Mouse (Mus musculus): ENCODE results near the gene Acr.
A peak's percentile ranks its signal among the peaks of the same experiment; 100 is the strongest.

Gene Acr

GRCm38 (mm10) chr15:89547824-89548601, 20.1 kb upstream of the Acr start:
- DNase-seq (ENCODE audit: low spot score) = no peak

GRCm38 (mm10) chr15:89548837-89549236, 19.3 kb upstream of the Acr start:
- no peak for DNase-seq (ENCODE audit: low spot score)

GRCm38 (mm10) chr15:89550506-89550905, 17.6 kb upstream of the Acr start:
- no peak for DNase-seq (ENCODE audit: low spot score)

- no peak for DNase-seq (ENCODE audit: low spot score)
These were observed 16.4 kb upstream of the Acr start for GRCm38 (mm10) chr15:89551733-89552132.

GRCm38 (mm10) chr15:89555591-89555990, 12.5 kb upstream of the Acr start:
- no peak for DNase-seq (ENCODE audit: low spot score)

- no peak for DNase-seq (ENCODE audit: low spot score)
These were observed 11.5 kb upstream of the Acr start for GRCm38 (mm10) chr15:89556401-89557178.

- no peak for DNase-seq (ENCODE audit: low spot score)
These were observed 10.7 kb upstream of the Acr start for GRCm38 (mm10) chr15:89557179-89557995.

- no peak for DNase-seq (ENCODE audit: low spot score)
These were observed 10.1 kb upstream of the Acr start for GRCm38 (mm10) chr15:89557996-89558390.

- no peak for DNase-seq (ENCODE audit: low spot score)
These were observed 8.9 kb upstream of the Acr start for GRCm38 (mm10) chr15:89559202-89559731.

- DNase-seq (ENCODE audit: low spot score) = no peak
These were observed 4.0 kb downstream of the Acr start for GRCm38 (mm10) chr15:89572147-89572546.

- no peak for DNase-seq (ENCODE audit: low spot score)
These were observed 14.4 kb downstream of the Acr start for GRCm38 (mm10) chr15:89582494-89582893.

- no peak for DNase-seq (ENCODE audit: low spot score)
These were observed 17.0 kb downstream of the Acr start for GRCm38 (mm10) chr15:89585101-89585500.

GRCm38 (mm10) chr15:89585631-89586030, 17.5 kb downstream of the Acr start:
- DNase-seq (ENCODE audit: low spot score) = no peak

GRCm38 (mm10) chr15:89589146-89589545, 21.0 kb downstream of the Acr start:
- no peak for DNase-seq (ENCODE audit: low spot score)

- peak; percentile 17 for DNase-seq (ENCODE audit: low spot score)
These were observed 23.2 kb downstream of the Acr start for GRCm38 (mm10) chr15:89591317-89591716.

GRCm38 (mm10) chr15:89591723-89592455, 23.8 kb downstream of the Acr start, which contains the start of gene Rabl2:
Gene Rabl2, minus strand, starts transcription at chr15:89591923.
- peak; percentile 84 for DNase-seq (ENCODE audit: low spot score)

- DNase-seq (ENCODE audit: low spot score) = no peak
These were observed 24.4 kb downstream of the Acr start for GRCm38 (mm10) chr15:89592548-89592947.

- DNase-seq (ENCODE audit: low spot score) = no peak
These were observed 37.9 kb downstream of the Acr start for GRCm38 (mm10) chr15:89605822-89606570.

- DNase-seq (ENCODE audit: low spot score) = no peak
These were observed 39.4 kb downstream of the Acr start for GRCm38 (mm10) chr15:89607480-89607879.

GRCm38 (mm10) chr15:89607888-89608287, 39.8 kb downstream of the Acr start:
- no peak for DNase-seq (ENCODE audit: low spot score)

All from layer of hippocampus, adult 11-12 months (tissue).